Mouse (Mus musculus) forebrain, embryonic 16.5 days (tissue): ENCODE measurements around the gene Cpne5. TPM values are rescaled to one million over a fixed set of nuclear protein-coding genes. Genes with fewer than 3 reads are reported as not detected.

Experiments
- ATAC-seq: fragments of 200-750 bp; cut with Nextera tagmentation; 2 replicates; pipeline ENCODE4 v1.8.0; 2017; ENCODE audit warnings: mild to moderate bottlenecking, moderate library complexity
- H3K27ac ChIP-seq: fragments of 300-500 bp; sonication (generic); 2 replicates; pipeline ENCODE4 v1.5.1; 2014; ENCODE audit warnings: low read length, control low read depth
- H3K27me3 ChIP-seq: fragments of 300-500 bp; sonication (generic); replicated peaks from 2 replicates; pipeline ENCODE4 v1.6.1; 2014; ENCODE audit warnings: low read length; ENCODE audit not compliant: control insufficient read depth, insufficient read depth
- H3K36me3 ChIP-seq: fragments of 300-500 bp; sonication (generic); 2 replicates; pipeline ENCODE4 v1.6.1; 2014; ENCODE audit not compliant: control insufficient read depth, insufficient read depth
- H3K4me1 ChIP-seq: fragments of 300-500 bp; sonication (generic); replicated peaks from 2 replicates; pipeline ENCODE4 v1.6.1; 2014; ENCODE audit warnings: low read length; ENCODE audit not compliant: control insufficient read depth, insufficient read depth
- H3K4me2 ChIP-seq: fragments of 300-500 bp; sonication (generic); 2 replicates; pipeline ENCODE4 v1.6.1; 2014; ENCODE audit warnings: mild to moderate bottlenecking, low read length, control low read depth
- H3K4me3 ChIP-seq: fragments of 300-500 bp; sonication (generic); replicated peaks from 2 replicates; pipeline ENCODE4 v1.5.1; 2014; ENCODE audit warnings: mild to moderate bottlenecking, low read length, control low read depth
- H3K9ac ChIP-seq: fragments of 300-500 bp; sonication (generic); replicated peaks from 2 replicates; pipeline ENCODE4 v1.6.1; 2014; ENCODE audit warnings: low read depth, low read length, control low read depth
- H3K9me3 ChIP-seq: fragments of 300-500 bp; sonication (generic); 2 replicates; pipeline ENCODE4 v1.6.1; 2016; ENCODE audit warnings: low read length; ENCODE audit not compliant: control insufficient read depth
- WGBS: fragments of 180-500 bp; shearing (Covaris S2); extraction: QIAGEN DNeasy Blood & Tissue Kit; methylation state at CpG from one replicate; pipeline ENCODE4 v1.1.7; 2014; 5-methylcytosine and 5-hydroxymethylcytosine counted together
- polyA plus RNA-seq: library from polyadenylated mRNA; unstranded; fragments of >200 nt; fragmentation: Nextera tagmentation; extraction: Ambion mirVana; gene quantifications from 2 replicates; pipeline ENCODE4 v1.2.1, GENCODE M21; 2015

Gene Cpne5
- polyA plus RNA-seq, 1 experiment from 2014 or later, result 35.5 TPM

GRCm38 (mm10) chr17:29180406-29181127 is 57.4 kb downstream of the Cpne5 start:
- no peaks in the 10 kb centered on the region for H3K9me3 ChIP-seq
- H3K27me3 ChIP-seq, result no peaks in the 10 kb centered on the region
- no peaks in the 10 kb centered on the region for H3K36me3 ChIP-seq
- 85% methylated on average over 4 of the region's 4 CpGs for WGBS
- H3K4me1 ChIP-seq, result peaks cover 12% of the 10 kb centered on the region
- H3K27ac ChIP-seq, result no peak overlapping the region
- H3K4me3 ChIP-seq, result no peak overlapping the region
- H3K9ac ChIP-seq, result no peak overlapping the region
- ATAC-seq, result no peak
- H3K4me2 ChIP-seq, result no peak overlapping the region

- ATAC-seq, result no peak
- no peaks in the 10 kb centered on the region for H3K36me3 ChIP-seq
- H3K27ac ChIP-seq, result no peak overlapping the region
- H3K4me2 ChIP-seq, result no peak overlapping the region
- H3K4me1 ChIP-seq, result peaks cover 12% of the 10 kb centered on the region
- H3K4me3 ChIP-seq, result no peak overlapping the region
- H3K9ac ChIP-seq, result no peak overlapping the region
- WGBS, result 87% methylated on average over 6 of the region's 6 CpGs
- no peaks in the 10 kb centered on the region for H3K9me3 ChIP-seq
- no peaks in the 10 kb centered on the region for H3K27me3 ChIP-seq
Measured at GRCm38 (mm10) chr17:29179917-29180316, 58.0 kb downstream of the Cpne5 start.

- ATAC-seq, result no peak
- H3K9ac ChIP-seq, result no peak overlapping the region
Measured at GRCm38 (mm10) chr17:29178503-29179059, 59.4 kb downstream of the Cpne5 start.

GRCm38 (mm10) chr17:29176391-29177267 is 61.3 kb downstream of the Cpne5 start:
- Histone ChIP-seq H3K27me3 (no peaks in the 10 kb centered on the region), H3K4me2 (peak overlapping the region; percentile 33), H3K4me3 (no peak overlapping the region), H3K36me3 (no peaks in the 10 kb centered on the region), H3K27ac (peak overlapping the region; percentile 66), H3K9ac (peak overlapping the region; percentile 26; the same call in 1 of the 2 replicates), H3K9me3 (no peaks in the 10 kb centered on the region), H3K4me1 (peaks cover 12% of the 10 kb centered on the region)
- 11% methylated on average over 9 of the region's 9 CpGs for WGBS
- peak; percentile 82 for ATAC-seq

More at GRCm38 (mm10) chr17:29178503-29179059, 59.4 kb downstream of the Cpne5 start:
- Histone ChIP-seq H3K36me3 (no peaks in the 10 kb centered on the region), H3K4me2 (no peak overlapping the region), H3K9me3 (no peaks in the 10 kb centered on the region), H3K4me1 (peaks cover 12% of the 10 kb centered on the region), H3K27me3 (no peaks in the 10 kb centered on the region), H3K27ac (no peak overlapping the region), H3K4me3 (no peak overlapping the region)
- WGBS, result 62% methylated on average over 9 of the region's 9 CpGs

GRCm38 (mm10) chr17:29175693-29176092 is 62.3 kb downstream of the Cpne5 start:
- ATAC-seq, result no peak
- no peak overlapping the region; the same call in 1 of the 2 replicates for H3K27ac ChIP-seq
- 72% methylated on average over 3 of the region's 3 CpGs for WGBS

GRCm38 (mm10) chr17:29173165-29173564 is 64.8 kb downstream of the Cpne5 start:
- H3K4me1 ChIP-seq, result peaks cover 12% of the 10 kb centered on the region
- H3K9me3 ChIP-seq, result no peaks in the 10 kb centered on the region
- H3K4me3 ChIP-seq, result no peak overlapping the region
- no peaks in the 10 kb centered on the region for H3K36me3 ChIP-seq
- 73% methylated on average over 8 of the region's 8 CpGs for WGBS
- no peak overlapping the region for H3K27ac ChIP-seq
- H3K27me3 ChIP-seq, result no peaks in the 10 kb centered on the region
- no peak for ATAC-seq
- H3K9ac ChIP-seq, result no peak overlapping the region
- no peak overlapping the region for H3K4me2 ChIP-seq

More at GRCm38 (mm10) chr17:29175693-29176092, 62.3 kb downstream of the Cpne5 start:
- peaks cover 12% of the 10 kb centered on the region for H3K4me1 ChIP-seq
- no peak overlapping the region for H3K9ac ChIP-seq
- H3K36me3 ChIP-seq, result no peaks in the 10 kb centered on the region
- no peaks in the 10 kb centered on the region for H3K27me3 ChIP-seq
- H3K4me3 ChIP-seq, result no peak overlapping the region
- no peaks in the 10 kb centered on the region for H3K9me3 ChIP-seq
- H3K4me2 ChIP-seq, result no peak overlapping the region

- ATAC-seq, result no peak
- H3K36me3 ChIP-seq, result no peaks in the 10 kb centered on the region
- no peak overlapping the region for H3K4me2 ChIP-seq
- WGBS, result 54% methylated on average over 10 of the region's 10 CpGs
- H3K9ac ChIP-seq, result no peak overlapping the region
- H3K27me3 ChIP-seq, result no peaks in the 10 kb centered on the region
- no peak overlapping the region for H3K4me3 ChIP-seq
- H3K27ac ChIP-seq, result no peak overlapping the region
- peaks cover 12% of the 10 kb centered on the region for H3K4me1 ChIP-seq
- no peaks in the 10 kb centered on the region for H3K9me3 ChIP-seq
Measured at GRCm38 (mm10) chr17:29172062-29172461, 65.9 kb downstream of the Cpne5 start.

- H3K9ac ChIP-seq, result no peak overlapping the region
- peaks cover 3% of the 10 kb centered on the region for H3K4me1 ChIP-seq
- no peak overlapping the region for H3K4me2 ChIP-seq
- H3K9me3 ChIP-seq, result no peaks in the 10 kb centered on the region
- H3K27ac ChIP-seq, result no peak overlapping the region
- no peak overlapping the region for H3K4me3 ChIP-seq
- H3K27me3 ChIP-seq, result no peaks in the 10 kb centered on the region
- ATAC-seq, result no peak; the same call in 1 of the 2 replicates
- H3K36me3 ChIP-seq, result no peaks in the 10 kb centered on the region
- WGBS, result 27% methylated on average over 14 of the region's 14 CpGs
Measured at GRCm38 (mm10) chr17:29171001-29171772, 66.8 kb downstream of the Cpne5 start.
